Mouse (Mus musculus) R1 (cell line): ENCODE data around the gene Vhl.
"Not testable (repeated sequence)": the region's sequence is repeated elsewhere in the genome, so short reads cannot be mapped to it uniquely, and the experiment has no call there.

Source experiments
- DNase-seq: peaks from one replicate; pipeline ENCODE4 v3.0.0-alpha.2; 2018; ENCODE audit warnings: low read depth, low spot score

Vhl gene

GRCm38 (mm10) chr6:113661353-113662241, 37.8 kb downstream of the Vhl start:
- no peak for DNase-seq

DNA sequence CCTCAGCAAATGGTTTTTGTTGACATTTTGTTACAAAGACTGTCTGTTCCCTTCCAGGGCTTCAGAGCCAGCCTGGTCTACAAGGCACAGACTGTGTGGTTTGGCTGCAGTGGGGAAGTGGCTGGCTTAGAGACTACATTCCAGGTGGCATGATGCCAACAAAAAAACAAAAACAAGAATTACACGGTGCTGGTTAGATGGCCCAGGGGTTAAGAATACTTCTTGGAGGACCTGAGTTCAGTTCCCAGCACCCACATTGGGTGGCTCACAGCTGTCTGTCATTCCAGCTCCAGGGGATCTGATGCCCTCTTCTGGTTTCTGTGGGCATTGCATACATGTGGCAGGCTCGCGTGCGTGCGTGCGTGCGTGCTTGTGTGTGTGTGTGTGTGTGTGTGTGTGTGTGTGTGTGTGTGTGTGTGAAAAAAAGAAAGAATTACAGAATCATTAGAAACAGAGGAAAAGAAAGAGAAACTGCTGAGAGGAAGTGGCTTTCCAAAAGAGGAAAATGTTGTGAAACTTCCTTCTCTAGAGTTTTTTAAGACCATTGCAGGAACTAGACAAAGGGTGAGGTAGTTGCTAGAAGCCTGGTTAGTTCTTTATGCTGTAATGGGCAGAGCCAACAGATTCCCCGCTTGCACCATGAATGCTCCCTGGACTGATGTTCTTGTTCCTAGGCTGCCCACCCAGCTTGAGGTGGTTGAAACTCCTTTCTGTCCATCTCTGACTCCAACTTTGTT, 39.4 kb downstream of the Vhl start:
- DNase-seq, result peak; percentile 65

DNA sequence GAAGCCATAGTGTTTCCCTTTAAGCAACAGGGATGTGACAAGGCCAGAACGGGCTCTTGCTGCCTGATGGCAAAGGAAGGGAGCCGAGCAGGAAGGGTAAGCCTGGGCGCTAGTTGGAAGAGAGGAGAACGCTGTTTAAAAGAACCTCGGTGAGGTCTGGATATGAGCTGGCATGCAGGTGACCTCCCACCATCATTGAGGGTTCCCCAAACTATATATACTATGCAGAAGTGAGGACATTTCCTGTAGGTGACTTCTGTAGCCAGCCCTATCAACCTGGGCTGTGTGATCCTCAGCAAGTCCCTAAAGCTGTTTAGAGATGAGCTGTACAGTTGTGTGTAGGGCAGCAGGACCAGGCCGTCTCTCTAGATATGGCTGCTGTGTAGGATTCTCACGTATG, 40.5 kb downstream of the Vhl start:
- no peak for DNase-seq

GRCm38 (mm10) chr6:113667611-113668122, 43.9 kb downstream of the Vhl start:
- DNase-seq, result peak; percentile 80

GRCm38 (mm10) chr6:113668287-113669154, 44.8 kb downstream of the Vhl start:
- peak; percentile 80 for DNase-seq

GRCm38 (mm10) chr6:113669821-113670220, 46.1 kb downstream of the Vhl start:
- peak; percentile 44 for DNase-seq

DNA sequence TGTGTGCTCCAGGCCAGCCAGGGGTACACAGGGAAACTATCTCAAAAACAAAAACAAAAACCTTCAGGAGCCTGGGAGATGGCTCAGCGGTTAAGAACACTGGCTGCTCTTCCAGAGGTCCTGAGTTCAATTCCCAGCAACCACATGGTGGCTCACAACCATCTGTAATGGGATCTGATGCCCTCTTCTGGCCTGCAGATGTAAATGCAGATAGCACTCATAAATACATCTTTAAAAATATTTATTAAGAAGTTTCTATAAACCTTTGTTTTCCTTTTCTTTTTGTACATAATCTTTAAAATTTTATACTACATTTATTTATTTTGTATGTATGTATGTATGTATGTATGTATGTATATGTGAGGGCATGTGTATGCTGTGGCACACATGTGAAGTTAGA, 48.3 kb downstream of the Vhl start:
- DNase-seq, result not testable (repeated sequence)

- DNase-seq, result no peak
These were observed 49.2 kb downstream of the Vhl start for GRCm38 (mm10) chr6:113672989-113673388.

GRCm38 (mm10) chr6:113675234-113675633, 51.5 kb downstream of the Vhl start:
- DNase-seq, result peak; percentile 57

GRCm38 (mm10) chr6:113675991-113676390, 52.2 kb downstream of the Vhl start:
- DNase-seq, result peak; percentile 93

DNA sequence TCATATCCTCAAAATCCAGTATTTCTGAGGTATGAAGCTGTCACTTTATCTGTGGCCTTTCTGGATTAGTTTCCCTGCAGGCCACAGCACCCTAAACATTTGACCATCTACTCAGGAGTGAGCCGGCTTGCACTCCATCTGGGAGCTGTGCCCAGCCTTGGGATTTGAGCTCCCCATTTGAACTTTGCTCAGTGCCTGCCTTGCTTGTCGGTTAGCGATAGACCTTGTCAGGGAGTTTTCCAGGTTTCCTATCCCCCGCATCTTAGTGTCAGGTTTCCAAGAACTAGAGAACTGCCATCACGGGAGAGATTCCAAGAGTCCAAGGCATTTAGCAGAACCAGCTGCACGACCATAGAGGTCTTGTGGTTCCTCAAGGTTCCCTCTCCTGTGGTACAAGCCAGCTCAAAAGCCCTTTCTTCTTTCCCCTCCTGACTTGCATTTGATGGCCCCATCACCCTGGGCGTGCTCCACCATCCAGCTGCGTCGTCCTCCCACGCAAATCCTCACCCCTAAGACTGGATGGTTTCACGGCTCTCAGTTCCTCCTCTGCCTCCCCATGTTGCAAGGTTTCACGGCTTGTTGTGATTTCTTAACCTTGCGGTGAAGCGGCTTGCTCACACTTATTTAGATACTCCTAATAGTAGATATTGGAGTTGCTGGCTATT, 53.4 kb downstream of the Vhl start:
- no peak for DNase-seq

DNA sequence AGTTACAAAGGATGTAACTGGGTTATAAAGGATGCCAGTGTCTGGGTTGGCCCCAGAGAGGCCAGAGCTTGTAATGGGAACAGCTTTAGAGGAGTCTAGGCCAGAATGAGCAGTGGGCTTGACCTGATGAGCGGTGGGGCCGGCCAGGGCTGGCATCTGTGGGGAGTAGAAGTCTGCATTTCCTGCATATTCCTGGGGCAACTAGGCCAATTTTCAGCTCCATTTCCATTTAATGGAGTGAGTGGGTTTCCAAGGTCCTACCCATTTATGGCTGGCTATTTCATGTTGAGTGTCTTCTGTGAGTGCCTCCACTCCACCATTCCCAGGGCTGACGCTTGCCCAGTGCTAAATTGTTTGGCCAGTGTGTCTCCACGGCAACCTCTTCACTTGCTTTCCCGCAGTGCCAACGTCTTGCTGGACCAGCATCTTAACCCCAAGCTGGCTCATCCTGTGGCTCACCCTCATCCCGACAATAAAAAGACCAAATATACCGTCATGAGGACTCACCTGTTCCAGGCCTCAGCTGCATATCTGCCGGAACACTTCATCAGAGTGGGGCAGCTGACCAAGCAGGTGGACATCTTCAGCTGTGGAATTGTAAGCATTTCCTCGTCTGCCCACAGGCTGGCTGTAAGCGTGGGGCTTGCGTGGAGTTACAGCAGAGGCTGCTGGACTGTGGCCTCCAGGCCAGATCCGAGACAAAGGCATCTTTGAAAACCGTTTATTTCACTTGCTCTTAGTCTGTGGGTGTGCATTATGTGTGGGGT, 54.7 kb downstream of the Vhl start:
- no peak for DNase-seq

DNA sequence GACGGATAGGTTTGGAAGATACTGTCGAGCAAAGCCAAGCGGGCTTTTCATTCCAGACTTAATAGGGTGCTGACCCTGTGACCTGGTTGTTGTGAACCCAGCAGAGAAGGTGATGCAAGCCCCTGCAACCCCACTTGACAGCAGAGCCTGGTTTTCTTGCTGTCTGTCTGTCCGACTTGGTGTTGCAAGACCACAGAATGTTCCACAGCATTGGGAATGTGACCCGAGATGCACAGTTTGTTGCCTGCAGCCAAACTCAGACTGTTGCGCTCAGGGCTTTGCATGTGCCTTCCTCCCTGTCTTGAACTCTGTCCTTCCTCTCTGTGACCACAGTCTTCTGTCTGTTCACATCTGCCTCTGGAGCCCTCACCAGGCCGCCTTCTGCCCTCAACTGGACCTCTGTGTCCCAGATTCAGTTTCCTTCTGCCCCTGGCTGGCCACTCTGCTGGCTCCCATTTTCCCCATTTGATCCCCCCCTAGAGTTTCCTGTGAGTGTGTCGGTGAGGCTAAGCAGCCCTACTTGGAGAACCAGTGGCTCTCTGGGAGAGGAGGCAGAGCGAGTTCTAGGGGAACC, 56.3 kb downstream of the Vhl start:
- no peak for DNase-seq
